Mouse (Mus musculus): ENCODE measurements around the gene Pax5.
"Not testable (repeated sequence)": the region's sequence is repeated elsewhere in the genome, so short reads cannot be mapped to it uniquely, and the experiment has no call there.

Pax5 gene

GRCm38 (mm10) chr4:44709740-44710700 is at the start of gene Pax5:
Gene Pax5 (minus strand): TSS chr4:44710487.
- DNase-seq (ENCODE audit: low read depth) = no peak

GRCm38 (mm10) chr4:44757131-44757530 is 46.8 kb upstream of the Pax5 start:
- DNase-seq (ENCODE audit: low read depth) = not testable (repeated sequence)

GRCm38 (mm10) chr4:44756134-44756951 is 46.1 kb upstream of the Pax5 start:
- peak; percentile 97 for DNase-seq (ENCODE audit: low read depth)

GRCm38 (mm10) chr4:44755553-44756133 is 45.4 kb upstream of the Pax5 start, which contains the start of gene Zcchc7:
Gene Zcchc7 (plus strand): TSS chr4:44755877.
- no peak for DNase-seq (ENCODE audit: low read depth)

GRCm38 (mm10) chr4:44740471-44740870 is 30.2 kb upstream of the Pax5 start:
- no peak for DNase-seq (ENCODE audit: low read depth)

- DNase-seq (ENCODE audit: low read depth) = no peak
Observed at GRCm38 (mm10) chr4:44721237-44721636, 10.9 kb upstream of the Pax5 start.

GRCm38 (mm10) chr4:44720046-44720445 is 9.8 kb upstream of the Pax5 start:
- no peak for DNase-seq (ENCODE audit: low read depth)

- DNase-seq (ENCODE audit: low read depth) = no peak
Observed at GRCm38 (mm10) chr4:44717676-44718075, 7.4 kb upstream of the Pax5 start.

GRCm38 (mm10) chr4:44716391-44716790 is 6.1 kb upstream of the Pax5 start:
- DNase-seq (ENCODE audit: low read depth) = no peak

- no peak for DNase-seq (ENCODE audit: low read depth)
Observed at GRCm38 (mm10) chr4:44715621-44716160, 5.4 kb upstream of the Pax5 start.

GRCm38 (mm10) chr4:44714111-44714621 is 3.9 kb upstream of the Pax5 start:
- DNase-seq (ENCODE audit: low read depth) = no peak

- DNase-seq (ENCODE audit: low read depth) = no peak
Observed at GRCm38 (mm10) chr4:44713554-44714051, 3.3 kb upstream of the Pax5 start.

GRCm38 (mm10) chr4:44712786-44713553 is 2.7 kb upstream of the Pax5 start:
- DNase-seq (ENCODE audit: low read depth) = no peak

- no peak for DNase-seq (ENCODE audit: low read depth)
Observed at GRCm38 (mm10) chr4:44712051-44712700, 1.9 kb upstream of the Pax5 start.

GRCm38 (mm10) chr4:44711136-44711900 is 1.0 kb upstream of the Pax5 start:
- no peak for DNase-seq (ENCODE audit: low read depth)

GRCm38 (mm10) chr4:44710701-44711097 is 412 bp upstream of the Pax5 start:
- DNase-seq (ENCODE audit: low read depth) = no peak

- no peak for DNase-seq (ENCODE audit: low read depth)
Observed at GRCm38 (mm10) chr4:44709091-44709695, 1.1 kb downstream of the Pax5 start.

GRCm38 (mm10) chr4:44708311-44708710 is 2.0 kb downstream of the Pax5 start:
- DNase-seq (ENCODE audit: low read depth) = no peak

- no peak for DNase-seq (ENCODE audit: low read depth)
Observed at GRCm38 (mm10) chr4:44706865-44707264, 3.4 kb downstream of the Pax5 start.
